Mouse (Mus musculus) kidney, embryonic 14.5 days (tissue): ENCODE data around the gene Grb2. TPM values are rescaled to one million over a fixed set of nuclear protein-coding genes. Genes with fewer than 3 reads are reported as not detected.

Experiments
- ATAC-seq: fragments of 200-750 bp; cut with Nextera tagmentation; 2 replicates; pipeline ENCODE4 v1.8.0; 2017; ENCODE audit warnings: moderate number of reproducible peaks, mild to moderate bottlenecking, moderate TSS enrichment, moderate library complexity; ENCODE audit not compliant: low FRiP score, low TSS enrichment
- H3K27ac ChIP-seq: fragments of 300-500 bp; sonication (generic); 2 replicates; pipeline ENCODE4 v1.5.1; 2014; ENCODE audit warnings: low read depth, mild to moderate bottlenecking, low read length, moderate library complexity, mixed read lengths
- H3K27me3 ChIP-seq: fragments of 300-500 bp; sonication (generic); 2 replicates; pipeline ENCODE4 v1.6.1; 2014; ENCODE audit warnings: mild to moderate bottlenecking, low read length; ENCODE audit not compliant: control insufficient read depth, insufficient read depth
- H3K36me3 ChIP-seq: fragments of 300-500 bp; sonication (generic); 2 replicates; pipeline ENCODE4 v1.6.1; 2014; ENCODE audit warnings: low read length, mixed read lengths; ENCODE audit not compliant: control insufficient read depth, insufficient read depth
- H3K4me1 ChIP-seq: fragments of 300-500 bp; sonication (generic); 2 replicates; pipeline ENCODE4 v1.6.1; 2014; ENCODE audit warnings: low read length, mixed read lengths; ENCODE audit not compliant: control insufficient read depth, insufficient read depth
- H3K4me2 ChIP-seq: fragments of 300-500 bp; sonication (generic); replicated peaks from 2 replicates; pipeline ENCODE4 v1.6.1; 2014; ENCODE audit warnings: low read depth, mild to moderate bottlenecking, low read length
- H3K4me3 ChIP-seq: fragments of 300-500 bp; sonication (generic); 2 replicates; pipeline ENCODE4 v1.5.1; 2014; ENCODE audit warnings: mild to moderate bottlenecking, low read length
- H3K9ac ChIP-seq: fragments of 300-500 bp; sonication (generic); 2 replicates; pipeline ENCODE4 v1.6.1; 2014; ENCODE audit warnings: low read depth, mild to moderate bottlenecking, low read length, moderate library complexity
- H3K9me3 ChIP-seq: fragments of 300-500 bp; sonication (generic); 2 replicates; pipeline ENCODE4 v1.6.1; 2016; ENCODE audit warnings: low read length; ENCODE audit not compliant: control insufficient read depth
- WGBS: fragments of 180-500 bp; shearing (Covaris S2); extraction: QIAGEN DNeasy Blood & Tissue Kit; methylation state at CpG from one replicate; pipeline ENCODE4 v1.1.7; 2014; 5-methylcytosine and 5-hydroxymethylcytosine counted together
- polyA plus RNA-seq: library from polyadenylated mRNA; unstranded; fragments of >200 nt; fragmentation: Nextera tagmentation; extraction: Ambion mirVana; gene quantifications from 2 replicates; pipeline ENCODE4 v1.2.1, GENCODE M21; 2014

The Grb2 gene
- polyA plus RNA-seq, 1 experiment from 2014 or later = 47.7 TPM

DNA sequence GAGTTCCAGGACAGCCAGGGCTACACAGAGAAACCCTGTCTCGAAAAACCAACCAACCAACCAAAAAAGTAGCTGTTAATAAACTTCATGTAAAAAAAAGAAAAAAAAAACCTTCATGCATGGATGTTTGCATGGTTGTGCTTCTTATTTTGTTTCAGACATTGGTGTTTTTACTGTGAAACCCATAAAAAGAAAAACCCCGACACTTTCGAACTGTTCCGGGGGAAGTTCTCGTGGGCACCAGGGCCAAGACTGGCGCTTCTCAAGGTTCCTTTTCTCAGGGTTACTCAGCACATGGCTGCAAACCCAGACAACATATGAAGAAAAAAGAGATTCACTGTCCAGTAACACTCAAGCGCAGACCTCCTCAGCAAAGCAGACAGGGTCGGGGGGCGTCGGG, 75.5 kb downstream of the Grb2 start:
- Histone ChIP-seq H3K27ac (no peak overlapping the region), H3K9me3 (no peaks in the 10 kb centered on the region), H3K4me1 (no peaks in the 10 kb centered on the region), H3K4me3 (no peak overlapping the region), H3K27me3 (no peaks in the 10 kb centered on the region), H3K9ac (no peak overlapping the region), H3K4me2 (no peak overlapping the region), H3K36me3 (no peaks in the 10 kb centered on the region)
- ATAC-seq = no peak
- WGBS = 91% methylated on average over 10 of the region's 10 CpGs

DNA sequence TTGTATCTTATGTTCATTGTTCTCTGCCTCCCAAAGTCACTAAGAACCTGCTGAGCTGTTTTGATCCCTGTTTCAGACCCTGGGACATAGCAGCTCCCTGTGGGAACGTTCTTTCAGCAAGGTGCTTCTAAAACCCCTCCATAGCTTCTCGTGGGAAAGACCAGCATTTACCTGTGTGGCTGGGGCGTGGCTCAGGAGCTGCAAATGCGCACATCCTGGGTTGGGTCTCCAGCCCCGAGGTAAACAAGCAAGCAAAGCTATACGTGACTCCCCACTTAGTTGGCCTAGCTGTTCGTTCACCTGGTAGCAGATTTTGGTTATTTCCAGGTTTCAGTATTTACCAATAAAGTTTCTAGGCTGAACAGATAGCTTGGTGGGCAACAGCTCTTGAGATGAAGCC, 76.2 kb downstream of the Grb2 start:
- Histone ChIP-seq H3K36me3 (no peaks in the 10 kb centered on the region), H3K4me1 (0 out of 2 replicates have a peak, but pooled peaks cover under 1% of the 10 kb centered on the region)
- 73% methylated on average over 7 of the region's 7 CpGs for WGBS

DNA sequence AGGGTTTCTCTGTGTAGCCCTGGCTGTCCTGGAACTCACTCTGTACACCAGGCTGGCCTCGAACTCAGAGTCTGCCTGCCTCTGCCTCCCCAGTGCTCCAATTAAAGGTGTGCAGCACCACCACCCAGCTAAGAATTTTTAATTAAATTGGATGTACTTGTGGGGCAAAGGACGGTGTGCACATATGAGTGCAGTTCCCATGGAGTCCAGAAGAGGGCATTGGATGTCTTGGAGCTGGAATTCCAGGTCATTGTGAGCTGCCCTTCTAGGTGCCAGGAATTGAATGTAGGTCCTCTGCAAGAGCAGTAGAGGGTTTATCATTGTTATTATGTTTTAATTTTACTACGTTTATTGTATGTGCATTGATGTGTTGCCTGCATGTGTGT, 76.9 kb downstream of the Grb2 start:
- Histone ChIP-seq H3K4me1 (0 out of 2 replicates have a peak, but pooled peaks cover 2% of the 10 kb centered on the region), H3K4me3 (no peak overlapping the region), H3K36me3 (no peaks in the 10 kb centered on the region), H3K4me2 (no peak overlapping the region), H3K27ac (no peak overlapping the region), H3K9ac (no peak overlapping the region), H3K27me3 (no peaks in the 10 kb centered on the region), H3K9me3 (no peaks in the 10 kb centered on the region)
- no peak for ATAC-seq
- 20% methylated on average over 3 of the region's 3 CpGs for WGBS

More for the DNA sequence above, 76.2 kb downstream of the Grb2 start:
- Histone ChIP-seq H3K27ac (no peak overlapping the region), H3K9ac (no peak overlapping the region), H3K9me3 (no peaks in the 10 kb centered on the region), H3K4me2 (no peak overlapping the region), H3K4me3 (no peak overlapping the region), H3K27me3 (no peaks in the 10 kb centered on the region)
- ATAC-seq = no peak

DNA sequence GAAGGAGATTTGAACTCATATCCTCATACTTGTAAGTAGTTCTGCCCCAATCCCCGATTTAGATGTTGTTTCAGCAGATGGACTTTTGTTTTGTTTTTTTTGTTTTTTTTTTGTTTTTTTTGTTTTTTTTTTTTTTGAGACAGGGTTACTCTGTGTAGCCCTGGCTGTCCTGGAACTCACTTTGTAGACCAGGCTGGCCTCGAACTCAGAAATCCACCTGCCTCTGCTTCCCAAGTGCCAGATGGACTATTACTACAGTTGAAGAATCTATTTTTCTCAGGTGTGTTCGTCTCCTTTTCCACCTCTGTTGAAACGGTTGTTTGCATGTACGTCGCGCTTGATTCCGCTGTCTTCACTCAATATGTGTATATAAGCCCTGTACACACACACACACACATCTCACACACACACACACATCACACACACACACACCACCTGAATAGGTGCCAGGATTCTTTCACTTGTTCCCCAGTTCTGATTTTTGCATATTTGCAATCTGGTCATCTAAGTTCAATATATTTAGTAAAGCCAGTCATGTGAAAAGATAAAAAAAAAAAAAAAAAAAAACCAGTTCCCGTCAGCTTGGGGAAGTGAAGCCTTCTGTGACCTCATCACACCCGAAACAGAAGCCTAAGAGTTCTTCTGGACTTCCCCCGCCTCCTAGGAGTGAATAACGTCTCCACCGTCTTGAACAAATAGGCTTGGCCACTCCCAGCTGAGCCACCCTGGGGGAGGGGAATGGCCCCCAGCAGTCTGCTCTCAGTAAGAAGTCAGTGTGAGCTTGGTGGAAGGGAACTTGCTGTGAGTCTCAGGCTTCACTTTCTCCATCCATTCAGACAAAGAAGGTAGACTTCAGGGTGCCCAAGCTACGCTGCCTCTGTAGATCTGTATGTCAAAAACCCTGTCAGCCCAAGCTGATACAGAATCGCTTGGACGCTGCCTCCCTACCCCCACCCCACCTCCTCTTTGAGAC, 77.6 kb downstream of the Grb2 start:
- Histone ChIP-seq H3K4me3 (no peak overlapping the region), H3K27ac (no peak overlapping the region), H3K9me3 (no peaks in the 10 kb centered on the region), H3K36me3 (no peaks in the 10 kb centered on the region), H3K27me3 (no peaks in the 10 kb centered on the region), H3K4me2 (no peak overlapping the region), H3K9ac (no peak overlapping the region), H3K4me1 (peaks cover 2% of the 10 kb centered on the region; the same call in 1 of the 2 replicates)
- no peak for ATAC-seq
- WGBS = 51% methylated on average over 16 of the region's 16 CpGs

DNA sequence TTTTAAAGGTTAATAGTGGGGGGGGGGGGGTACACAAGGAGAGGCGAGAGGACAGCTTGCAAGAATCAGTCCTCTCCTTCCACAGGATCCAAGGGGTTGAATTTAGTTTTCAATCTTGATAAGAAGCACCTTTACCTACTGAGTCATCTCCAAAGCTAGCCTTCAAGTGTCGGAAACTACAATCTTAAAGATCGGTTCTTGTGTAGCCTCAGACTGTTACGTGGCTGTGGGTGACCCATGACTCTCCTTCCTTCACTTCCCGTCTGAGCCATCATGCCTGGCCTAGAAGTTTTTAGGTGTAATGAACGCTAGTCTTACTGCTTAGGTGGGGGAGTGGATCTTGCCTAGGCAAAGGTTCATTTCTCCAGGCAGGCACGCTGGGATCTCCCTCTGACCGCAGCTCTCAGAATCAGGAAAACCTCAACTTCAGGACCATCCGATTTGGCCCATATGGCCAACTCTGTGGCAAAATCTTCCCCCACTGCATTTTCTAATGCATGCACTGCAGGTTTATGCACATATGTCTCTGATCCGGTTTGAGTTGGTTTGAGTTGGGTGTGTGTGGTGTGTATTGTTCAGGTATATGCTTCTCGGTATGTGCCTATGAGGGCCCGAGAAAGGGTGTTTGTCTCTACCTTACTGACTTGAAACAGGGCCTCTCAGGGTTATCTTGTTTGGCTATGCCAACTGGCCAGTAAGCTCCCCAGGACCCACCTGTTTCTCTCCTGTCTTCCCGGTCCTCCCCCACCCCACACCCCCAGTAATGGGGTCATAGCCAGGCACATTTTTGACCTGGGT, 78.5 kb downstream of the Grb2 start:
- Histone ChIP-seq H3K27me3 (no peaks in the 10 kb centered on the region), H3K4me2 (no peak overlapping the region), H3K27ac (no peak overlapping the region), H3K36me3 (no peaks in the 10 kb centered on the region), H3K4me3 (no peak overlapping the region), H3K9ac (no peak overlapping the region), H3K9me3 (no peaks in the 10 kb centered on the region), H3K4me1 (peaks cover 8% of the 10 kb centered on the region)
- 85% methylated on average over 13 of the region's 13 CpGs for WGBS
- no peak for ATAC-seq

DNA sequence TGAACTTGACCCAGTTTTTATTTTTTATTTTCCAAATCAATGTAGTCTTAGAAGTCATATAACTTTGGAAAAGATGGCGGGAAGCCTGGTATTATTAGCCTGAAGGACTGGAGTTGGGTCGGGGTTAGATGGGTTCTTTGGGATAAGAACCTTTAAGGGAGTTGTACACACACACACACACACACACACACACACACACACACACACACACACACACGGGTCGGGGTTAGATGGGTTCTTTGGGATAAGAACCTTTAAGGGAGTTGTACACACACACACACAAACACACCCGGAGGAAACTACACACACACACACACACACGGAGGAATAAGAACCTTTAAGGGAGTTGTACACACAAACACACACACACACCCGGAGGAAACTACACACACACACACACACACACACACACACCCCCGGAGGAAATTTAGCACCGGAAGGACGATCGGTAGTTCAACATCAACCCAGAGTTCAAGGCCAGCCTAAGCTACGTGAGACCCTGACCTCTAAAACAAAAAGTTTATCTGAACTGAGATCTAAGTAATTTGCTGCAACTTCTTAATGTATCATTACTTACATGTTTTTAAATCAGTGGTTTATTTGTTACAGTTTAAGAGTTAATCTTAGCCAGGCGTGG, 79.8 kb downstream of the Grb2 start:
- peak overlapping the region; percentile 83 for H3K4me3 ChIP-seq
- no peaks in the 10 kb centered on the region for H3K27me3 ChIP-seq
- H3K36me3 ChIP-seq = 0 out of 2 replicates have a peak, but pooled peaks cover 3% of the 10 kb centered on the region
- H3K9ac ChIP-seq = peak overlapping the region; percentile 45; the same call in 1 of the 2 replicates
- peaks cover 8% of the 10 kb centered on the region for H3K4me1 ChIP-seq
- no peaks in the 10 kb centered on the region for H3K9me3 ChIP-seq
- no peak overlapping the region for H3K27ac ChIP-seq
- H3K4me2 ChIP-seq = peak overlapping the region; percentile 34
- WGBS = 53% methylated on average over 13 of the region's 13 CpGs
- ATAC-seq = peak; percentile 8

DNA sequence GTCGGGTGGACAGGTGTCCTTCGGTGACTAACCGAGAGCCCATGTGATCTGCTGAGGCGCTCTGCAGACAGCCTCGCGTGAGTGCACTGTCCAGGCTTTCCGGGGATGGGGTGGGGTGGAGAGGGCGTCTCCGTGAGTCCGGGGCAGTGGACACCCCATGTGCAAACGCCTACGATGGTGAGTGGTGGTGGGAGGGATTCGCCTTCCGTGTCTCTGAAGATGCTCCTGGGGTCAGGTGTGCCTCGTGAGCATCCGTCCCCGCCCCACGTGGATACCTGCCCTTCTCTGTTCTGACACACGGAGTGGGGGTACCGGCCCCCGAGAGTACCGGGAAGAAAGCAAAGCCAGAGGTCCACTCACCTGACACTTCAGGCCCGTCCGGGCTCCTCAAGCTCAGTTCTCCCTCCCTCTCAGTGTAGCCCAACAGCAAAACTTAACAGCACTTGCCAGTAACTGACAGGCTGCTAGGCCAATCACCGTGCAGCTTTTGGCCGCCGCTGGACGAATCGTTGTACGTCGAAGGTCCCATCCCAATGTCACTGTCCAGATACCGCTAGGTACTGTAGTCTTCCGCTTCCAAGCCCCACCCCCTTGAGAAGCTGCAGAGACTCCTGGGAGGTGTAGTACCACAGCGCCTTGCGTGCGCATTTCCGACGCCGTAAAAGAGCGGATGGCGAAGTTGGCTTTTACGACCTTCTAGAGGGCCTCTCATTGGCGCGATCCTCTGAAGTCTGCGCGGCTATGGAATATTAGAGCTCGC, 80.5 kb downstream of the Grb2 start, which contains the start of gene Slc25a19:
Slc25a19 (minus strand) TSS at position 591 of the 760 bp plus-strand sequence.
- H3K27ac ChIP-seq = no peak within 1 kb of the TSS
- peak within 1 kb of the TSS; percentile 83 for H3K4me3 ChIP-seq
- H3K27me3 ChIP-seq = no peaks in the 10 kb centered on the region
- H3K36me3 ChIP-seq = peaks cover 8% of the 10 kb centered on the region; the same call in 1 of the 2 replicates
- peak within 1 kb of the TSS; percentile 74 for H3K9ac ChIP-seq
- no peaks in the 10 kb centered on the region for H3K9me3 ChIP-seq
- peak within 1 kb of the TSS; percentile 93 for H3K4me2 ChIP-seq
- WGBS = under 1% methylated on average over 47 of the region's 47 CpGs
- peak; percentile 98 for ATAC-seq
- H3K4me1 ChIP-seq = peaks cover 8% of the 10 kb centered on the region
